Mouse (Mus musculus) ZHBTc4 (cell line): Measurements from ENCODE around the gene Tcam1.
"Not testable (repeated sequence)": the region's sequence is repeated elsewhere in the genome, so short reads cannot be mapped to it uniquely, and the experiment has no call there.

ENCODE experiments used
- DNase-seq: peaks from one replicate; pipeline ENCODE4 v3.0.0-alpha.2; 2011; ENCODE audit warnings: low read depth, low spot score

Gene Tcam1

DNA sequence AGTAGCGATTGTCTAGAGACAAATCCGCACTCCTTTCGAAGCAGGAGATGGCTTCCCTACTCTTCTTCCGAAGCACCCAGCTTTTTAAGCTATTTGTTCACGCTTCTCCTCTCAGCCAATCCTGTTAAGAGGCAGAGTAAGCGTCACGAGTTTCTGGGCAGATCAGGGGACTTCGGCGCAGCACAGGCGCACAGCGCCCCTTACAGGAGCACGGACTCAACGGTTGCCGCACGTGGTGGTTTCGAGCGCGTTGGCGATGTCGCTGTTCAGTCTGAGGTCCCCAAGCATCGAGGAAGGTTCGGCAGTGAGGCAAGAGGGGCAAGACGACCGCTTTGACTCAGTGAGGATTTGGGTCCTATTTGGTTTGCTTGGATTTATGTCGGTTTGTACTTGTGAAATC lies at the start of gene Tcam1:
Gene Tcam1, plus strand, starts transcription at position 219 of the 400 bp plus-strand sequence.
- DNase-seq, result peak; percentile 97

DNA sequence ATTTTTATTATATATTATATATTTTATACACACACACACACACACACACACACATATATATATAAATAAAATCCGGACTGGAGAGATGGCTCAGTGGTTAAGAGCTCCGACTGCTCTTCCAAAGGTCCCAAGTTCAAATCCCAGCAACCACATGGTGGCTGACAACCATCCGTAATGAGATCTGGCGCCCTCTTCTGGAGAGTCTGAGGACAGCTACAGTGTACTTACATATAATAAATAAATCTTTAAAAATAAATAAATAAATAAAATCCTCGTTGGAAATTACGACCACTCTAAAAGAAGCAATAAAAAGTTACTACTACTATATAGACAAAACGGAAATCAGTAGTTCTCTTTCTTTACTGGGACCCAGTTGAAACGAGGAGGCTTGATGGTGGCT lies 42.5 kb upstream of the Tcam1 start:
- DNase-seq, result not testable (repeated sequence)

DNA sequence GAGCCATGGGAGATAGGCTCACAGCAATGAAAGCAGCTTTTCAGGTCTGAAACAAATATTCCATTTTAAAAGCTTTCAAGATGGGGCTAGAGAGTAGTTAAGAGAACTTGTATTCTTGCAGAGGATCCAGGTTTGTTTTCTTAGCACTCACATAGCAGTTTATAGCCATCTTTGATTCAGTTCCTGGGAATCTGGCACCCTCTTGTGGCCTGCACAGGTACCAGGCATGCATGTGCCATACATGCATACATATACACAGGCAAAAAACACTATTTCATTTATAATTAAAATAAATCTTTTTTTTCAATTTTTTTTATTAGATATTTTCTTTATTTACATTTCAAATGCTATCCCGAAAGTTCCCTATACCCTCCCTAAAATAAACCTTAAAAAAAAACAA lies 29.6 kb upstream of the Tcam1 start:
- DNase-seq, result peak; percentile 73

DNA sequence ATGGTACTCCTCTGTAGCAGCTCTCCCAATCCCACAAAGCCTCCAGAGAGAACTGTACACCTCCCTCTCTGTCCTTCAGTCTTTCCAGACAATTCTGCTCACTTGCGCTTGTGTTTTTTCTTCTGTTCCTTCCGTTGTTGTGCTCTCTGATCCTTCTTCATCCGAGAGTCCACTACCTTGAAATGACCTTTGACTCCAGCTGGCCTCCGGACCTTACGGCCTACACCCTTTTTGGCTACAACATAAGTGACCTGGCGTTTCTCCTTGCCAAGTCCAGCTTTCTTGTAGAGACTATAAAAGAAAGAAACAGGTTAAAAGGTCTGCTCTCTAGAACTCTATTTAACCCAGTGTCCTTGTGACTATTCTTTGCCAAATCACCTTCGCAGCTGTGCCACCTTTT lies 27.1 kb upstream of the Tcam1 start:
- DNase-seq, result no peak

DNA sequence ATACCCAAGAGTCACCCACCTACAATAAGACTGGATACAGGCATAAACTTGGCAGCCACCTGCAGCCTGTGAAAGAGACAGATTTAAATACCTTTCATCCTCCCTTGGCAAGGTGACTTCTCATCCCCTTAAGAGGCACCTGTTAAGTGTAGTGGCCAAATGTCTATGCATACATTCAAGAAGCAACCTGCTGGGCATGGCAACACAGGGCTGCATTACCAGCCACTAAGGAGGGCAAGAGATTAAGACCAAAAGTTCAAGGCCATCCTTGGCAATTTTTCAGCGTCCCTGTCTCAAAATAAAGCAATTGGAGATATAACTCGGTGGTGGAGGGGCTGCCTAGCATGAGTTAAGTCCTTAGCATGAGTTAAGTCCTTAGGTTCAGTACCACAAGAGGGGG lies 21.7 kb upstream of the Tcam1 start:
- DNase-seq, result no peak

DNA sequence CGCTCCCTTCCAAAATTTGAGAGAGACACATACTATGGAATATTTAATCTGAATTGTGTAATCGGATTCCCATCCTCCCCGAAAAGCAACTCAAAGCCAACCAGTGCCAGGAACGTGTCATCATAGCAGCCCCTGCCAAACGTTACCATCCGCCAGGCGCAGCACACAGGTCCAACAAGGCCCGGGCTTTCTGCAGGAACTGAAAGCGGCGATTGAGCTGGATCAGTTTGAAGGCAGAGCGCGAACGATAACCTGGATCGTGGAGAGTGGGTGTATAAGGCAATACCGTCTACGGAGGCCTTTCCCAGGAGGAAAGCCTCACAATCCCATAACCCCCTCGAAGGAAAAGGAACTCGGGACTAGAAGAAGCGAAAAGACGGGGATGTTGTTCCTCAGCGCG lies 21.3 kb upstream of the Tcam1 start:
- no peak for DNase-seq

DNA sequence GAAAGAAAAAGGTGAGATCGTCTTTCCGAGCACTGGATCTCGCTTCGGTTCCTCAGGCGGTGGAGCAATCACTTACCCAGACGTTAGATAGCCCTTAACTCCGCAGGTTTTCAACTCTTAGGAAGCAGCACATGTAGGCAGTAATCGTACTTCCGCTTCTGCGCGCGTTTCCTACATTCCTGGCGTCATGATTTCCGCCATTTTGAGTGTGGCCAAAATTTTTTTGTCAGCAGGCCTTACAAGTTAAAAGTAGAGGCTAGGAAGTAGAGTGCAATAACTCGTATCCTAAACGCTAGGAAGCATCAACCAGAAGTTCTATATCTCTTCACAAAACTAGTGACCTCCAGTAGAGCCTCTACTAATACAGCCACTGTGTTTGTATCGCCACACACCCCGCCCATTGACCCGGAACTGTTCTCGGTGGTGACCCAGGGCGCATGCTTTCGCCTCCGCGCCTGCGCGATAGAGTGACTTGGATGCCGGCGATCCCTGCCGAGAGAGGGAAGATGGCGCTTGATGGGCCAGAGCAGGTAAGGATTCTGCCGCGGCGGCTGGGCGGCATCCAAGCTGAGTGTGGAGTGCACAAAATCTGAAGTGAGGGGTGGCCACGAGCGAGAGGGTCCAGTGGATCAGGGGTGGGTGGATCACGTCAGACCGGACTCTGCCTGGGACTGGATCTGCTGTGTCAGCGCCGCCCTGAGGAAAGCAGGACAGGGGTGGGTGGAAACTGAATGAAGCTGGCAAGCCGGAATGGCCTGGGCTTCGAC lies 20.6 kb upstream of the Tcam1 start, which contains the start of the genes Ftsj3 and Psmc5:
Gene Ftsj3, minus strand, starts transcription at position 395 of the 767 bp plus-strand sequence.
Gene Psmc5, plus strand, starts transcription at position 470 of the 767 bp plus-strand sequence.
- peak; percentile 97 for DNase-seq

DNA sequence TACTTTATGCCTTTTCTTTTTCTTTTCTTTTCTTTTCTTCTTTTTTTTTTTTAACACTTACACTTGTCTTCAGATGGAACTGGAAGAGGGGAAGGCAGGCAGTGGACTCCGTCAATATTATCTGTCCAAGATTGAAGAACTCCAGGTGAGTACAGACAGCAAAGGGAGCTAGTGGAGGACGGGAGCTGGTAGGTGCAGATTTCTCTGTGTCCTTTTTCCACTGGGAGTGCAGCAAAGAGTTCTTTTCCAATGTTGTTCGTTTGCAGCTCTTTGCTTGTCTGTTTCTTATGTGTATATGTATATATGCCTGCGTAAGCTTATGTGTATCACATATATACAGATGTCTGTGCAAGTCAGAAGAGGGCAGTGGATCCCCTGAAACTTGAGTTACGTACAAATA lies 19.7 kb upstream of the Tcam1 start:
- DNase-seq, result no peak

DNA sequence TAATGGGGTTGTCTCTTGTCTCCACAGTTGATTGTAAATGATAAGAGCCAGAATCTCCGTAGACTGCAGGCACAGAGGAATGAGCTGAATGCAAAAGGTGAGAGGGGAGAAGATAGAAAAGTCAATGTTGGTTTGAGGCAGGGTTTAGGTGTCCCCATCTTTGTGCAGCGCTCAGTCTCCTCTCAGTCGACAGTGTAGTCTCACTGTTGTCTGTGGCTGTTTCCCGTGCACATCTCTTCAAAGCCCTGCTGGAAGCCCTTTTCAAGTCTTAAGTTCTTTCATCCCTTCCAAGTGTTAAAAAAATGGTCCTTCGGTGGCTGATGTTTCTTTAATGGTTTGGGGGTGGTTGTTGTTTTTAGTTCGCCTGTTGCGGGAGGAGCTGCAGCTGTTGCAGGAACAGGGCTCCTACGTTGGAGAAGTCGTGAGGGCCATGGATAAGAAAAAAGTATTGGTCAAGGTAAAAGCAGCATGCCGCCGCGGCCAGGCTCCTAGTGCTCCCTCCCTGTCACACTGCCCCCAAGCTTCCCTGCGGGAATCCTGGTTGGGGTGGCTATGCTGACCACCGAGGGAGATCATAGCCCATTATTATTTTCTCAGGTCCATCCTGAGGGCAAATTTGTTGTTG lies 15.5 kb upstream of the Tcam1 start:
- DNase-seq, result no peak

DNA sequence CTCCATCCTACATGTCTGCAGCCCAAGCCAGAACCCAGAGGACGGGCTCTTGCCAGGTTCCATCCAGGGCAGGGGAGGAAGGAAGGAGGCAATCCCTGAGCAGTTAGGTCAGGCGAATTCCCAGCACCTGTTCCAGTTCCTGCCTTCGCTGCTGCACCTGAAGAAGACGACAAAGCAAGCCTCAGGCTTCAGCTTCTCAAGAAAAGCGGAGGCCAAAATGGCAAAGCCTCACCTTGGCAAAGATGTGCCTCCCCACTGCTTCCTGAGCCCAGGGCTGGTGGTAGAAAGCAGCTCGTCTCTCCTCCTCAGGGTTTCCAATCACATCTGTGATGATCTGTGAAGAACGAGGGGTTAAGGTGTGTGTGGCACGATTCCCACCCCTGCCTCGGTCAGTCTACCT lies 12.5 kb upstream of the Tcam1 start:
- no peak for DNase-seq

DNA sequence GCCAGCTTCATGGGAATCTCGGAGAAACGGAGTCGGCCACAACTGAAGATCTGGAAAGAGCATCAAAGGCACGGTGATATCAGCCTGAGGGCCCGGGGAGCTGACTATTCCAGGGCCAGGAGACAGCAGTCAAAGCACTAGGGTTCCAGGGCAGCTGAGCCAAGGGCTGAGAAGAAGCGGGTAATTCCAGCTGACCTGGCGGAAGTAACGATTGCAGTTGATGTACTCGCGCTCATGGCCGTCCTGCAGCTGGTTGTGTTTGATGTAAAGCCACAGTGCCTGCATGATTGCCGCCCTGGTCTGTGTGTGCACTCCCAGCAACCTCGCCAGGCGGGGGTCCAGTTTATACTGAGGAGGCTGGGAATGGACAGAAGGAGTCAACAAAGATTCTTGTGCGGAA lies 11.5 kb upstream of the Tcam1 start:
- no peak for DNase-seq

DNA sequence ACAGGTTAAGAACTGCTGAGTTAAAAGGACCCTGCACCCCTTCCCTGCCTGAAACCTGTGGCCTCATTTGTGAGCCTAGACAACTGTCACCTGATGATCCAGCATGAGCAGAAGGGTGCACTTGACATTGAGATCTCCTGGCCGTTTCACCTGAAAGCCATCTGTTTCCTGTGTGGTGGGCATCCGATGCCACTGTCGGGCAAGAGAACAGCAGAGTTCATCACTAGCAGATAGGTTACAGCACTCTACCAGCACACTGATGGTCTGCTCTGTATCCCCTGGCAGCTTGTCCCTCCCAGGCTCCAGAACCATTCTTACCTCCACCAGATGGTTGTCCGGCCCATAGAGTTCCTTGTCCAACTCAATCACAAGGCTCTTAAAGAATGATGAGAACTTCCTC lies 10.9 kb upstream of the Tcam1 start:
- no peak for DNase-seq

DNA sequence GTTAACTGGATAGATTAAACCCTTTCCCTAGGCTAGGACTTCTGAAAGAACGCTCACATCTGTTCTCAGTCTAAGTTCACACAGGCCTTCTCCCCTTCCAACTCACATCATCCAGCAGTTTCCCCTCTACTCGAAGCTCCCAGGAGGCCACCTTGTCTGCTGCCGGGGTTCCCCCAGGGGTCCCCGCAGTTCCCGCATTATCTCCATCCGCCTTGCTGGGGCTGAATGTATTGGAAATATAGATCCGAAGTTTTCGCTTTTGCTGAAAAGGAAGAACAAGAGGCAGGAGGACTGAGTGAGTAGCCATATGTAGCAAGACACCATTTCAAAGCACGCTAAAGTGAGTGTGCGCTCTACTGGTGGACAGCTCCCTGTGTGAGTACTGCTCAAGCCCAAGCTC lies 10.0 kb upstream of the Tcam1 start:
- no peak for DNase-seq

DNA sequence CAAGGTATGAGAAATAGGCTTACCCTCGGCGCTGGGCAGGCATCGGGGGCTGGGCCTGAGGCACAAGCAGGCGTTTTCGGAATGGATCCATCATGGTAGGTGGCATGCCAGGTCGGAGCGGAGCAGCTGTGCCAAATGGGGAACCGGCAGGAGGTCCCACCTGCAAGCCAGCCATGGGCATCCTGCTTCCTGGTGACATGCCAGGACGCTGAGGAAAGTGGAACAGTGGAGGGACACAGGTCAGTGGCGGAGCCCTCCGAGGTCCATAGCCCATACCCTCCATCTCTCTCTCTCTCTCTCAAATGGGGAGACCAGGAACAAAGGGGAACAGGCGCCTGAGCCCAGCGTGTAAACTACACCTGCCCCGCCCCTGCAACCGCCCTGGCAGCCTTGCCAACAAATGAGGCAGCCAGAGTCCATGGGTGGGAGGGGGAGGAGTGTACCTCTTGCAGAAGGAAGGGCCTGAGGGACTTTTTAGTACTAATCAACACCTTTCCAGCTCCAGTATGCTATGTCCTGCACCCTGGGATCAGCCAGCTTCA lies 9.1 kb upstream of the Tcam1 start:
- DNase-seq, result no peak

DNA sequence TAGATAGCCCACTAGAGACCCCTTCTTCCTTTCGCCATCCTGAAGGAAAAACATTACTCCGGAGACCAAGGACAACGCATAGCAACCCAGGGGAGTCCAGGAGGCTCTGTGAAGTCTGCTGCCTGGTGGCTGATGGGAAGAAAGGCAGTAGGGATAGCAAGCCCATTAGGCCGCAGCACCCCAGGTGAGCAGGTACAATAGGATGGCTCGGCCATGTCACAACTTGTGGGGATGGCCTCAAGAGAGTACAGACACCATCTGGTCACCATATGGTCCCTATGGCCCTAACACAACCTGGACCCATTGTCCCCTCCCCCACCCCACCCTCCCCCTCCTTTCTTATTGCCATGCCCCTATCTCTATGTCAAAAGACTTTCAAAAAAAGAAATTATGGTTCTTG lies 8.6 kb upstream of the Tcam1 start:
- no peak for DNase-seq

DNA sequence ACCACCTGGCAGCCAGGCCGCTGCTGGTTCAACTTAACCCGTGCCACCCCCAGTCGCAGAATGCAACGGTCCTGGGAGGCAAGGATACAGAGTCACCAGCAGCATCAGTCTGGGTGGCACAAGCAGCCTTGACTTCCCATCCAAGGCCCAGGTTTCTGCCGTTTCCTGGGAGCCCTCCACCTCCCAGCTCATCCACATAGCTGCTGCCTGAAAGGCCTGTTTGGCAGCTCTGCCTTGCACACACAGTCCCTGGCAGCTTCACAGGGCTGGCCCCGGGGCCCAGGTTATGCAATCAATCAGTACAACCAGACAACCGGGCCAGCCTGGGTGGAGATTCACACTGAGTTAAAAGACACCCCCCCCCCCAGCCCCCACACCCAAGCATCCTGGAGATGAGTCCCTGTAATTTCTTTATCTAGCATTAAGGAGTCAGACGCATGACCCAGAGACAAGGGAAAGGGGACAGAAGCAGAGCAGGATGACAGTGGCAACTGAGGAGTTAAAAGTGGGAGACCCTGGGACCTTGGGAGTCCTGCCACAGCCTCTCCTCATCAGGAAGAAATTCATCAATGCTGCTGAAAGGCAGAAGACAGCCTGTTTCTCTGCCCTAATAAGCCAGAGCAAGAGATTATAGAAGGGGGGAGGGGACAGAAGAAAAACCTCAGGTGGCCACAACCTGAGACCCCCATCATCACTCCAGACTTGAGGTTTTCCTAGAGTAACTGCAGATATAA lies 8.0 kb upstream of the Tcam1 start:
- DNase-seq, result no peak

DNA sequence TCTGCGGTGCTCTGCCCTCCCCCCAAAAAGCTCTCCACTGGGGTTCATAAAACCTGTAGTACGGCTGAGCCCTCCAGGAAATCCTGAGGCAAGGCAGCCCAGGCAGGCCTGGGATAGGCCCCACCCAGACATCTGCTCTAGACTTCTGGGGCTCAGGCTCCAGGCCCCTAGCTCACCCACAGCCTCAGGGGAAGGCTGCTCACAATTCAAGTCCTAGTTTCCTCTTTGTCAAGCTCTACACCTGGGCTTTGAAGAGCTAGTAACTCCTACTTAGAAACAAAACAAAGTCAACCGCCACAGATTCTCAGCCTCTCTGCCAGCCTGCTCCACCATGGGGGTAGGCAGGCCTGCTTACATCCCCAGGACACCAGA lies 7.4 kb upstream of the Tcam1 start:
- peak; percentile 60 for DNase-seq

DNA sequence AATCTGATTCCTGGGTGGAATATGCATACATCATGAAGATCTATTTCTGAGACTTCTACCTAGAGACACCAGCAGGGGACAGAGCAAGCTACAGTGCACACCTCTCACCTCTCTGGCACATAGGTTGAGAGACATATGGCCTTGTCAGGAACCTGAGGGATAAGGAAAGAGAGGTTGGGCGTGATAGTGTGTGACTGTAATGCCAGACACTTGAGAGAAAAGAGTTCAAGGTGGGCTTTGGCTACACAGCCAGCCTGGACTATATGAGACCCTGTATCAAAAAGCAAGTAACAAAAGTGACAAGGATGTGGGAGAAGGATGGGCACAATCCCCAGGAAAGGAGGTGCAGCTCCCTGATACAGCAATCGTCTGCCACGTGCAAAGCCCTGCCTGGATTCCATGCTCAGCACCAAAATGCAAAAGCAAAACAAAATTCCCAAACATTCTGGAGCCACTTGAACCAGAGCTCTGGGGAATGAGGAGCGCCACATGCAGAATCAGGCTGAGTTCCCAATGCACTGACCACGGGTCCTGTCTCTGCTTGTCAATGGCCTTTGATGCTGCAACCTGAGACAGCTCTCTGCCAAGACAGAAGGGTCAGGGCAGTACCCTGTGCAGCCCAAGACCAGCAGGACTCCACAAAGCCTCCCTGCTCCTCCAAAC lies 5.2 kb upstream of the Tcam1 start:
- no peak for DNase-seq

DNA sequence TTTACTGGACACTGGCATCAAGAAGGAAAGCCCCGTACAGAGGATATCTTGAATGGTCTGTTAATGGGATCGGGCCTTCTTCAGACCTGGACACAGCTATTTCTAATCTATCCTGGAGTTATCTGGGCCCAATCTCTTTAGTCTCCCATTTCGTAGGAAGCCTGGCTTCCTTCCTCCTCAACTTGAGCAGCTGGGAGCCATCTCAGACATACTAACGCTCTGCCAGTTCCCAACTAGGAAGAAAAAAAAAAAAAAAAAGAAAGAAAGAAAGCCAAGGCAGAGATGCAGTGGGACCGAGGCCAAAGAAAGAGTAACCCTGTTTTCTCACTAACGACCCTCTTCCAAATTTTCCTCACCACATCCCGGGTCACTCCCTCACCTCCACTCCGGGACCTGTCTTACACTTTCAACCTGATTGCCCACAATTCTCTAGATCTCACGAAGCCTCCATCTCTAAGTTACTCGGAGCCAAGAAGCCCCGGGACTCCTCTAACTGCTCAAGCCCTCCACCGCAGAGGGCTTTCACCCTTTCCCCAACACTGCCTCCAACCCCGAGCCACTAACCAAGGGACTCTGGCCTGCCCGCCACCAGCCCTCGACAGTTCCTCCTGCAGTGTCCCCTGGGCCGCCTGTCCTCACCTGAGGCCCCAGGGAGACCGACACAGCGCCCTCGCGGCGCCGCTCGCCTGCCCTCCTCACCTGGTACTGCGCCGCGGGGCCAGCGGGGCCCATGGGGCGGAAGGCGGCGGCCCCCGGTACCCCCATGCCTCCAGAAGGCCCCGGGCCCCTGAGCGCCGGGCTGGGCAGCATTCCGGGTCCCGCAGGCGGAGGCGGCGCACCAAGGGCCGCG lies 4.5 kb upstream of the Tcam1 start:
- DNase-seq, result peak; percentile 32

DNA sequence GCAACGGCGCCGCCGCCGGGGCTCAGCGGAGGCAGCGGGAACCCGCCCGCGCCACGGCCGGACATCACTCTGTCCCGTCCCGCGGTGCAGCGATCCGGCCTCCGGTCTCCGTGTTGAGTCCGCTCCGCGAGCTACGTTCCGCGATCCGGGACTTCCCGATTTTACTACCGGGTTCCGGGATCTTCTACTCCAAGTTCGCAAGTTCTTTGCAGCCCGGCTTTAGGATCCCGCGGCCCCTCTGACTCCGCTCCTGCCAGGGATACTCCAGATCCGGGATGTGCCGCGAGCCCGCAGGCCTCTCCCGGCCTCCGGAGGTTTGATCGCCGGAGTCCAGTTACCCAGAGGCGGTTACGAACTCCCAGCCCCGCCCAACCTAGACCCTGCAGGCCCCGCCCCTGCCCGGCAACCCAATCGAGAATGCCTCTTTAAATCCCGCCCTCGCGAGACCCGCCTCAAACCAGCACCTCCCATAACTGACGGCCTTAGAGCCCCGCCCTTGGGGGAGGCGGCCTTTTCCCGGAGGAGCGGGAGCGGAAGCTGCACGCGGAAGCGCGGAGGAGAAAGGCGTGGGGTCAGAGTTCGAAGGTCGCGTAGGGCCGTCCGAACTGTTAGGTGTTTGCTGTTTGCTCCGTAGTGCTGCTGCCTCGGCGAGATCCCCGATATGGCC lies 3.7 kb upstream of the Tcam1 start, which contains the start of gene Smarcd2:
Gene Smarcd2, minus strand, starts transcription at position 329 of the 667 bp plus-strand sequence.
- DNase-seq, result peak; percentile 100
